Mouse (Mus musculus): Measurements from ENCODE around the gene Atp7a.

Gene Atp7a

GRCm38 (mm10) chrX:106080811-106081443 lies 53.9 kb downstream of the Atp7a start:
- DNase-seq (ENCODE audit: low spot score), result no peak

GRCm38 (mm10) chrX:106082518-106082917 lies 55.4 kb downstream of the Atp7a start:
- no peak for DNase-seq (ENCODE audit: low spot score)

GRCm38 (mm10) chrX:106085132-106085531 lies 58.1 kb downstream of the Atp7a start:
- DNase-seq (ENCODE audit: low spot score), result no peak

GRCm38 (mm10) chrX:106085564-106085963 lies 58.5 kb downstream of the Atp7a start:
- DNase-seq (ENCODE audit: low spot score), result no peak

- DNase-seq (ENCODE audit: low spot score), result no peak
Measured at GRCm38 (mm10) chrX:106092939-106093338, 65.9 kb downstream of the Atp7a start.

GRCm38 (mm10) chrX:106105464-106105863 lies 78.4 kb downstream of the Atp7a start:
- DNase-seq (ENCODE audit: low spot score), result peak; percentile 3

GRCm38 (mm10) chrX:106113881-106114280 lies 86.8 kb downstream of the Atp7a start:
- DNase-seq (ENCODE audit: low spot score), result no peak

GRCm38 (mm10) chrX:106114674-106115073 lies 87.6 kb downstream of the Atp7a start:
- DNase-seq (ENCODE audit: low spot score), result no peak

- DNase-seq (ENCODE audit: low spot score), result no peak
Measured at GRCm38 (mm10) chrX:106122823-106123222, 95.7 kb downstream of the Atp7a start.

GRCm38 (mm10) chrX:106128283-106128682 lies 101.2 kb downstream of the Atp7a start:
- no peak for DNase-seq (ENCODE audit: low spot score)

GRCm38 (mm10) chrX:106129877-106130276 lies 102.8 kb downstream of the Atp7a start:
- DNase-seq (ENCODE audit: low spot score), result no peak

GRCm38 (mm10) chrX:106134916-106135315 lies 107.8 kb downstream of the Atp7a start:
- no peak for DNase-seq (ENCODE audit: low spot score)

GRCm38 (mm10) chrX:106135484-106135883 lies 108.4 kb downstream of the Atp7a start:
- no peak for DNase-seq (ENCODE audit: low spot score)

- no peak for DNase-seq (ENCODE audit: low spot score)
Measured at GRCm38 (mm10) chrX:106135916-106136575, 109.0 kb downstream of the Atp7a start.

GRCm38 (mm10) chrX:106139309-106140070 lies 112.4 kb downstream of the Atp7a start:
- peak; percentile 4 for DNase-seq (ENCODE audit: low spot score)

- DNase-seq (ENCODE audit: low spot score), result no peak
Measured at GRCm38 (mm10) chrX:106142936-106143335, 115.9 kb downstream of the Atp7a start, which contains the start of gene Tlr13. Gene Tlr13 (plus strand): TSS chrX:106143204.

- DNase-seq (ENCODE audit: low spot score), result no peak
Measured at GRCm38 (mm10) chrX:106148185-106148584, 121.1 kb downstream of the Atp7a start.

GRCm38 (mm10) chrX:106149460-106149859 lies 122.4 kb downstream of the Atp7a start:
- DNase-seq (ENCODE audit: low spot score), result no peak

- no peak for DNase-seq (ENCODE audit: low spot score)
Measured at GRCm38 (mm10) chrX:106154180-106154586, 127.1 kb downstream of the Atp7a start.

- no peak for DNase-seq (ENCODE audit: low spot score)
Measured at GRCm38 (mm10) chrX:106155892-106156291, 128.8 kb downstream of the Atp7a start.

GRCm38 (mm10) chrX:106163995-106164394 lies 136.9 kb downstream of the Atp7a start:
- DNase-seq (ENCODE audit: low spot score), result no peak

- DNase-seq (ENCODE audit: low spot score), result no peak
Measured at GRCm38 (mm10) chrX:106164555-106164954, 137.5 kb downstream of the Atp7a start.

- no peak for DNase-seq (ENCODE audit: low spot score)
Measured at GRCm38 (mm10) chrX:106165089-106165488, 138.0 kb downstream of the Atp7a start.

Data from left cerebral cortex, adult 11 months (tissue).